Mouse (Mus musculus): ENCODE results near the gene Clta. TPM values are rescaled to one million over a fixed set of nuclear protein-coding genes. Genes with fewer than 3 reads are reported as not detected.

Gene Clta
- total and polyA plus RNA-seq, 3 experiments, result 301 to 454 (median 450) TPM

GRCm38 (mm10) chr4:43979746-43980145 is 24.5 kb upstream of the Clta start:
- TF ChIP-seq ZMIZ1 (IDR thresholded peaks at IDR 0.05; ENCODE audit: low read depth, low read length) (no peak), USF2 (conservative IDR thresholded peaks at IDR 0.05; ENCODE audit: low read depth, low read length) (no peak), SIN3A (IDR thresholded peaks at IDR 0.05; ENCODE audit: low read length) (no peak), ELF1 (IDR thresholded peaks at IDR 0.05; ENCODE audit: low read depth, low read length) (no peak), E2F4 (IDR thresholded peaks at IDR 0.05; ENCODE audit: insufficient replicate concordance, low read depth, low read length) (no peak), TBP (conservative IDR thresholded peaks at IDR 0.05; ENCODE audit: low read depth, low read length) (no peak), PAX5 (IDR thresholded peaks at IDR 0.05; ENCODE audit: low read length) (no peak), RAD21 (IDR thresholded peaks at IDR 0.05; ENCODE audit: low read depth, low read length) (no peak), NELFE (IDR thresholded peaks at IDR 0.05; ENCODE audit: low read depth, low read length) (no peak), JUND (conservative IDR thresholded peaks at IDR 0.05; ENCODE audit: low read depth, low read length) (no peak), CHD1 (IDR thresholded peaks at IDR 0.05; ENCODE audit: low read depth, low read length) (no peak), MXI1 (IDR thresholded peaks at IDR 0.05; ENCODE audit: low read depth, low read length) (no peak), IRF4 (IDR thresholded peaks at IDR 0.05; ENCODE audit: low read depth, low read length) (no peak)
- no peaks in the 10 kb centered on the region for H3K9me3 ChIP-seq (replicated peaks; ENCODE audit: low read length)
- H3K4me1 ChIP-seq (ENCODE audit: control insufficient read depth in 1 of 2, insufficient read depth in 2 of 2), result peaks cover 12 to 66% of the 10 kb centered on the region in 2 experiments
- H3K4me2 ChIP-seq (ENCODE audit: insufficient read depth, low read depth, poor library complexity, severe bottlenecking), result no peak overlapping the region
- no peak overlapping the region for H3K9ac ChIP-seq (ENCODE audit: insufficient read depth, low read depth)
- dilution Hi-C loops (cut with MboI; ENCODE audit: extremely low pct_ligation_motif_present, extremely low pct_unique_long_range_greater_than_20kb, low sequenced_read_pairs) (no loop called here), in situ Hi-C loops (cut with MboI; ENCODE audit: low pct_ligation_motif_present, low pct_unique_long_range_greater_than_20kb, low sequenced_read_pairs) (loop anchor here (5.0 to 25.0 kb wide), 2 partner anchors 52 to 242 kb away; partner anchors contain the start of genes Hrct1 and Spaar)
- H3K27ac ChIP-seq (ENCODE audit: insufficient read depth, low read depth), result no peak overlapping the region
- H3K79me2 ChIP-seq (replicated peaks; ENCODE audit: control insufficient read depth, extremely low read depth, insufficient read depth, poor library complexity, severe bottlenecking), result no peaks in the 10 kb centered on the region
- no peak overlapping the region for H3K4me3 ChIP-seq (replicated peaks in 1 of 3; ENCODE audit: low read depth in 2 of 3, low read length in 2 of 3, poor library complexity in 1 of 3)
- peaks cover 17 to 47% of the 10 kb centered on the region in 2 experiments for H3K36me3 ChIP-seq (replicated peaks in 1 of 2; ENCODE audit: control insufficient read depth in 1 of 2, insufficient read depth in 1 of 2, low read length in 1 of 2)
- DNase-seq (ENCODE audit: extremely low read depth), result no peak
- no peaks in the 10 kb centered on the region for H3K27me3 ChIP-seq (replicated peaks)

- in situ Hi-C loops (cut with MboI; ENCODE audit: low pct_ligation_motif_present, low pct_unique_long_range_greater_than_20kb, low sequenced_read_pairs), result loop anchor here (5.0 to 25.0 kb wide), 2 partner anchors 53 to 243 kb away; partner anchors contain the start of genes Hrct1 and Spaar
These were observed 24.0 kb upstream of the Clta start for GRCm38 (mm10) chr4:43980236-43980635.

More at GRCm38 (mm10) chr4:43980236-43980635, 24.0 kb upstream of the Clta start:
- dilution Hi-C loops (cut with MboI; ENCODE audit: extremely low pct_ligation_motif_present, extremely low pct_unique_long_range_greater_than_20kb, low sequenced_read_pairs), result no loop called here
- Histone ChIP-seq H3K79me2 (replicated peaks; ENCODE audit: control insufficient read depth, extremely low read depth, insufficient read depth, poor library complexity, severe bottlenecking) (no peaks in the 10 kb centered on the region), H3K9me3 (replicated peaks; ENCODE audit: low read length) (no peaks in the 10 kb centered on the region), H3K27ac (ENCODE audit: insufficient read depth, low read depth) (no peak overlapping the region), H3K27me3 (replicated peaks) (no peaks in the 10 kb centered on the region), H3K4me3 (replicated peaks in 1 of 3; ENCODE audit: low read depth in 2 of 3, low read length in 2 of 3, poor library complexity in 1 of 3) (no peak overlapping the region), H3K4me1 (ENCODE audit: control insufficient read depth in 1 of 2, insufficient read depth in 2 of 2) (peaks cover 10 to 61% of the 10 kb centered on the region in 2 experiments; a peak in 3 of 4 replicates), H3K36me3 (replicated peaks in 1 of 2; ENCODE audit: control insufficient read depth in 1 of 2, insufficient read depth in 1 of 2, low read length in 1 of 2) (peaks cover 17 to 45% of the 10 kb centered on the region in 2 experiments), H3K4me2 (ENCODE audit: insufficient read depth, low read depth, poor library complexity, severe bottlenecking) (no peak overlapping the region), H3K9ac (ENCODE audit: insufficient read depth, low read depth) (no peak overlapping the region)
- no peak for DNase-seq (ENCODE audit: extremely low read depth)
- no peak for TF ChIP-seq CHD2 (IDR thresholded peaks at IDR 0.05; ENCODE audit: low read length)
- no peak for TF ChIP-seq ZMIZ1 (IDR thresholded peaks at IDR 0.05; ENCODE audit: low read depth, low read length)
- TF ChIP-seq ZC3H11A (IDR thresholded peaks at IDR 0.05; ENCODE audit: low read depth, low read length), result no peak
- TF ChIP-seq CHD1 (IDR thresholded peaks at IDR 0.05; ENCODE audit: low read depth, low read length), result no peak
- no peak for TF ChIP-seq ETS1 (conservative IDR thresholded peaks at IDR 0.05; ENCODE audit: low read depth, low read length)
- TF ChIP-seq RAD21 (IDR thresholded peaks at IDR 0.05; ENCODE audit: low read depth, low read length), result no peak
- TF ChIP-seq NELFE (IDR thresholded peaks at IDR 0.05; ENCODE audit: low read depth, low read length), result no peak
- TF ChIP-seq JUN (IDR thresholded peaks at IDR 0.05; ENCODE audit: insufficient read depth, low read depth, low read length), result no peak
- TF ChIP-seq RCOR1 (conservative IDR thresholded peaks at IDR 0.05; ENCODE audit: low read depth, low read length), result no peak
- TF ChIP-seq CTCF (conservative IDR thresholded peaks at IDR 0.05 in 1 of 2, IDR thresholded peaks at IDR 0.05 in 1 of 2; ENCODE audit: low read depth in 2 of 2, low read length in 2 of 2), result no peak
- no peak for TF ChIP-seq MAX (IDR thresholded peaks at IDR 0.05; ENCODE audit: low read length)
- no peak for TF ChIP-seq PAX5 (IDR thresholded peaks at IDR 0.05; ENCODE audit: low read length)
- no peak for TF ChIP-seq KAT2A (IDR thresholded peaks at IDR 0.05; ENCODE audit: insufficient replicate concordance, low read length)

Data from CH12.LX (cell line).